Mouse (Mus musculus): ENCODE measurements around the gene Rtn1.
A peak's percentile ranks its signal among the peaks of the same experiment; 100 is the strongest.

The Rtn1 gene

GRCm38 (mm10) chr12:72279129-72279875 is 129.6 kb downstream of the Rtn1 start:
- no peak for DNase-seq (ENCODE audit: low read depth, low spot score)

DNA sequence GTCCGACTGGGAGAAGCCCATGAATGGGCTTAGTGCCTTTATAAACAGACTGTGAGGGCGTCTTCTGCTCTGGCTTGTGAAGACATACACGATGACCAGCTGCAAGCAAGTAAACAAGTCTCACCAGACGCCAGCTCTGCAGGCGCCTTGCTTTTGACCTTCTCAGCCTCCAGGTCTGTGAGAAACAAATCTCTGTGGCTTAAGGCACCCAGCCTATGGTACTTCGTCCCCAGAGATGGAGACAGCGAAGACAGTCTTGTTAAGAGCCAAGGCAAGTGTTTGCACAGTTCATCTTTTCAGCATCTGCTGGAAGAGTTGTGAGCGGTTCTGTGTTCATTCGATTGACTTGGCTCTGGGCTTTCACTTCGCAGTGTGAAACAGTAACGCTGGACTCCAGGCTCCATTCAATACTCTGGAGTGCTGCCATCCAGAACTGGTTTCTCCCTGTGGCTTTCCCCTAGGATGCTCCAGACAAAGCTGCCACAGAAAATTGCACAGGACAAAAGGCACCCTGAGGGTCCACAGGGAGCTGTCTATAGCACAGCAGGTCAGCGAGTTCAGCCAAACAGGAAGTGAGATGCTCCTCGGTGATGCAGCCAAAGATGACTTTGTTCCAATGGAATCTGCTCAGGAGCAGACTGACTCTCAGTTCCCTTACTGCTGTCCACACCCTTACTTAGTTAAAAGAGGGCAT is 135.0 kb downstream of the Rtn1 start:
- peak; percentile 89 for DNase-seq (ENCODE audit: low read depth, low spot score)

GRCm38 (mm10) chr12:72267614-72268013 is 141.2 kb downstream of the Rtn1 start:
- DNase-seq (ENCODE audit: low read depth, low spot score), result peak; percentile 32

DNA sequence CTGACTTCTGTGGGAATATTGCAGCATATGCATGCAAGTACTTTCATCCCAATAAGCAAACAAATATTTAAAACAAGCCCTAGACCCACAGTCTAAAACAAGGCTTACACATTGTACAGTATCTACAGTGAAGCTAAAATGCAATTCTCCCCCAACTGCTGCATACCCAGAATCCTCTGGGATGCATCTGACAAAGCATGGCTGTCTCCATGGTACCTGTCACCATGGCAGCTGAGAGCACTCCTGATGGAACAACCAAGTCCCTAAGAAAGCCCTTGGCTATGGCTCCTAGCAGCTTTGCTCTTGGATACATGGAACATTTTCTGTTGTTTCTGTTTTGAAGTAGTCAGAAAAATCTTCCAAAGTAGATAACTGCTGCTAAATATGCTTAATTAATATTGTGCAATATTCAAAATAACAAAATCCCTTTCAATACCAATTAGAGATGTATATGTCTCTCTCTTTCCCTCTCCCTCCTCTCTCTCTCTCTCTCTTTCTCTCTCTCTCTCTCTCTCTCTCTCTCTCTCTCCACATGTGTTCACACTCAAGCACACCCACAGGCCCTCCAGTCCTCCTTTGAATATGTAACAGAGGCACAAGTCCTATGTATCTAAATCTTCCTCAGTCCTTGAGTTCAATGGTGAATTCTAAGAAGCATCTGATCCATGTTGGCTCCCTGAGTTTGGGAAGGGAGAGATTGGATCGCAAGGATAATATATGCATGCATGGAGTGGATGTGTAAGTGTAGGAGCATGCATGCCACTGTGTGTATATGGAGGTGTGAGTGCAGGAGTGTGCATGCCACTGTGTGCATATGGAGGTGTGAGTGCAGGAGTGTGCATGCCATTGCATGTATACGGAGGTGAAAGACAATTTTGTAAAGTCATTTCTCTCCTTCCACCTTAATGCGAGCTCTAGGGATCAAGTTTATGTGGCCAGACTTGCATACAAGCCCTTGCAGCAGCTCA is 143.3 kb downstream of the Rtn1 start:
- DNase-seq (ENCODE audit: low read depth, low spot score), result no peak

GRCm38 (mm10) chr12:72263213-72264103 is 145.4 kb downstream of the Rtn1 start:
- no peak for DNase-seq (ENCODE audit: low read depth, low spot score)

DNA sequence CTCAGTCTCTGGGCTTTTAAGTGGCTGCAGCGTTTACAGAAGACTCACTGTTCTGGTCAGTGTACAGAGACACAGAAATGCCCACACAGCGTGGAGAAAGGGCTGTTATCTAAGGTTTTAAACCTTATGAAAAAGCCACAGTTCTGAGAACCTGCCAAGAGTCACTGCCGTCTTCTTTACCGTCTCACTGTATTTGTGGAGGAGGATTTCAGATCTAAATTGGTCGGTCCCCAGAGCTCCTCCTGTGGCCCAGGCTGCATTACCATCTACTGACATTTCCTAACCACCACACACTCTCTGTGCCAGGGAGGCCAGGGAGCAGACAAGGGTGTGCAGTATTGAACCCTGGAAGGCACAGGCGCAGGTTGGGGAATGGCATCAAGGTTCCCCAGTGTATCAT is 151.9 kb downstream of the Rtn1 start:
- no peak for DNase-seq (ENCODE audit: low read depth, low spot score)

DNA sequence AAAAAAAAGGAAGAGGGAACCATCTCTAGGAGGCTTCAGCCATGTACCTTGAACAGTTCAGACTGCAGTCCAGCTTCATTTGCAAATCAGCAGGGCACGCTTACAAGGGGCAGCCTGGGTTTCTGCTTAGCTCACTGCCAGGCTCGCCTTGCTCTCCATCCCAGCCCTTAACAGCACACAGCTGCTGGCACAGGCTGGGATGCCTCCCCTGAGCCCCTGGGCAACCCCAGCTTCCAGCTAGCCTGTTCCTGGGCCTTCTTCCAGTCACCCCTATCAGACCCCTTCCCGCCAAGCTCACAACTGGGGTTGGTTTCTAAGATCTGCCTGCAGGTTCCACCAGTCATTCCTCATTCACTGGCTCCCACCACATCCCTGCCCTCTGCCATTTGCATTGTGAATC is 155.8 kb downstream of the Rtn1 start:
- no peak for DNase-seq (ENCODE audit: low read depth, low spot score)

- DNase-seq (ENCODE audit: low read depth, low spot score), result peak; percentile 83
Observed at GRCm38 (mm10) chr12:72251890-72252445, 156.9 kb downstream of the Rtn1 start.

GRCm38 (mm10) chr12:72244951-72245350 is 163.9 kb downstream of the Rtn1 start:
- peak; percentile 6 for DNase-seq (ENCODE audit: low read depth, low spot score)

DNA sequence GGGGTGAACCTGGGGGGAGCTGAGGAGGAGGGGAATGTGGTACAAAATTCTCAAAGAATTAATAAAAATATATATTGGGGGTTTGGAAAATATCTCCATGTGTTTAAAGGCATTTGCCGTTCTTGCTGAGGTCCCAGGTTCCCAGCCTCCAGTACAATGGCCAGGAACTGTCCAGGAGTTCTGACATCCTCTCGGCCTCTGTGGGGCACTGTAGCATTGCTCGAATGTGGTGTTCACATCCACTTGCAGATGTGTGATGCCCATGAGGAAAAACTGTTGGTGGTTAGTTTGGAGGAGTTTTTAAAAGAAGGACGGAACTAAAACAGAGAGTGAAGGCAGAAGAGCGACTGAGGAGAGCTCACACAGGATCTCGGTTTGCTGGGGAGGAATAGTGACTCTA is 166.0 kb downstream of the Rtn1 start:
- peak; percentile 45 for DNase-seq (ENCODE audit: low read depth, low spot score)

DNA sequence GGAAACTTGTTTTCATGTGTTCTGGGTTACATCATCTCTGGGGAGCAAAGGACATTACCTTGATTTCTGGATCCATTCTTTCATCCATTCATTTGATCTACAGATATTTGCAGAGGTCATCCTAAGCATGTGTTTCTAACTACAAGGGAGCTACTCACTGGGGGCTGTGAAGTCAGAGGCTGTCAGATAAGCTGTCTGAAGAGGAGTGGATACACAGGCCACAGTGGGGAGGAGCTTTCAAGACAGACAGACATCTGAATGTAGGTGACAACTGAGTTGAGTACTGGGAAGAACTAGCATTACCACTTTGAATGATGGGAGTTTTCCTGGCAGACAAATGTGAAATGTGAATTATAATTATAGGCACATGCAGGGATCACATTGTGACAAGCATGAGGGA is 168.3 kb downstream of the Rtn1 start:
- DNase-seq (ENCODE audit: low read depth, low spot score), result no peak

GRCm38 (mm10) chr12:72239230-72239894 is 169.5 kb downstream of the Rtn1 start:
- no peak for DNase-seq (ENCODE audit: low read depth, low spot score)

DNA sequence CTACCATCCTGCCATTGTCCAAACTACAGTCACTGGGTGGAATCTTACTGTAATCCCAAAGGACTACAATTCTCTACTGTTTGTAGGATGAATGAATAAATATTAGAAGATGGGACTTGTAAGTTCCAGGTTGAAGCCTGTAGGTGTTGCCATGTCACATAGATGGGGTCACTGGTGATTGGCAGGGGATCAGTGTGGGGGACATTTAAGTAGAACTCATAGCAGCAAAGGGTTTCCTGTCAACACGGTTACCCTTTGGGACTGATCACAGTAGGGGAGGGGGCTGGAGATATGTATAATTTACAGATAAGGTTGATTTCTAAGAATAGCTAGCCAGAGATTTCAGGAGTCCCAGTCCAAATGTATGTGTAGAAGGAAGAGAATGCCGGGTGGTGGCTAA is 171.6 kb downstream of the Rtn1 start:
- DNase-seq (ENCODE audit: low read depth, low spot score), result no peak

- no peak for DNase-seq (ENCODE audit: low read depth, low spot score)
Observed at GRCm38 (mm10) chr12:72236564-72237011, 172.3 kb downstream of the Rtn1 start.

DNA sequence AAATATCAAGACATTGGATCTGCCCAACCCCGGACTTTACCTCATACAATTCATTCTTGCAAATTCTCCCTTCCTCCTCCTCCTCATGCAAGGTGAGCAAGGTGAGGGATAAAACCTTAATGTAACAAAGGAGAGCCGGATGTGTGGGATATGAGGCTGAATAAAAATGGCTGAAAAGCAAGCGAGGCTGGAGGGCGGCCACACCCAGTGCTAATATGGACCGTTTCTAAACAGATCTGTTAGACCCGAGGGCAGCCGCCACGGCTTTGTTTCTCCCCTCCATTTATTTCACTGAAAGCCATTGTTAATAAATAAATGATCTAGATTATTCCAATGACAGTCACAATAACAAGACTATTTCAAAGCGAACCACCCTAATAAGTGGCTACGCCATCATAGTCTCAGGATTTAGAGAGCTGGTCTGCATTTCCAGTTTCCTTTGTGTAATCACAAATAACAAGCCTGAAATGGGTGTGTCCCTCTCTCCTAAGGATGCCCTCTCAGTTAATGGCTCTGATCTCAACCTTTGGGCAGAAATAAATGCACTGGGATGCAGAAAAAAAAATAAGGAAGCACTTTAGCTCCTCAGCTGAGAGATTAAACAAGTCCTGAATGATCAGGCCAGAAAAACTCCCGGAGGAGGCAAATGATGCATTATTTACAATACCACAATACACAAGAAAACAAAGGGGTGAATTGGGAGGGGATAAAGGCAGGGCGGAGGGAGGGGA is 173.1 kb downstream of the Rtn1 start:
- DNase-seq (ENCODE audit: low read depth, low spot score), result no peak

DNA sequence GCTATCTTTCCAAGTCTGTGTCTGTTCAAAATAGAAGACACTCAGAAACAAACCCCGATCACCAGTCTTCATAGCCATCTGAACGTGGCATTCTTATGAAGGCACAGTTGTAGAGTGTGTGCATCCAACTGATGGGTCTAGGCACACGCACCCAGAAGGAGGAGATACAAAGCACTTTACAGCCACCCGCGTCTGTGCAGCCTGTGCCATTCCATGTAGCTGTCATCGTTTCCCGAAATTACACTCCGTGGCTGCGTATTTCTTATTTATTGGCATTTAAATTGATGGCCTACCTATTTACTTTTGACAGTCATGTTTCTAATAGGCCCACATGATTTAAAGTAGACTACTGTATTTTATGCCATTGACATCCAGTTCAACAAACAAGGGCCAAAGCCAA is 173.9 kb downstream of the Rtn1 start:
- no peak for DNase-seq (ENCODE audit: low read depth, low spot score)

DNA sequence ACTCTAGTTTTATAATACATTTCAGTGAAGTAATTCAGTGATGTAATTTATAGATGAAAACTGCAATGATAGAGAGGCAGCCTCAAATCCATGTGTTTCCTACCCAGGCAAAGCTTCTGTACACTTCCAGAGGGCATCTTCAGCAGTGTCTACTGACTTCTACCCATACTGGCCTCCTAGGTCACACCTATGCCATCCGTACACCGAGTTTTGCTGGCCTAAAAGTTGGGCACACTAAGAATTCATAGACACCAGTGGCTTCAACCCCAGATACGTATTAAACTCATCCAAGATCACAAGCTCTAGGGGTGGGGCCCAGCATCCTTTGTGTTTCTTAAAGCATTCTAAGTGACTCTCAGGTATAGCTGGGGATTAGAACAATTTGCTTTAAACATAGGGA is 174.7 kb downstream of the Rtn1 start:
- DNase-seq (ENCODE audit: low read depth, low spot score), result no peak

- no peak for DNase-seq (ENCODE audit: low read depth, low spot score)
Observed at GRCm38 (mm10) chr12:72232826-72233790, 175.7 kb downstream of the Rtn1 start.
